Mouse (Mus musculus) ovary, adult 18-20 months (tissue): ENCODE measurements around the gene Rab26.

ENCODE experiments used
- DNase-seq: peaks from one replicate; pipeline ENCODE4 v3.0.0; 2022; ENCODE audit warnings: low spot score, mixed read lengths

Gene Rab26

GRCm38 (mm10) chr17:24546234-24546633 lies 12.2 kb upstream of the Rab26 start:
- no peak for DNase-seq

GRCm38 (mm10) chr17:24545247-24545646 lies 11.2 kb upstream of the Rab26 start:
- no peak for DNase-seq

- no peak for DNase-seq
Observed at GRCm38 (mm10) chr17:24544613-24545012, 10.6 kb upstream of the Rab26 start.

- no peak for DNase-seq
Observed at GRCm38 (mm10) chr17:24540375-24540774, 6.4 kb upstream of the Rab26 start.

- DNase-seq, result no peak
Observed at GRCm38 (mm10) chr17:24538950-24539349, 4.9 kb upstream of the Rab26 start.

GRCm38 (mm10) chr17:24537536-24537935 lies 3.5 kb upstream of the Rab26 start:
- DNase-seq, result no peak

- DNase-seq, result no peak
Observed at GRCm38 (mm10) chr17:24535300-24535699, 1.3 kb upstream of the Rab26 start.

- DNase-seq, result peak; percentile 77
Observed at GRCm38 (mm10) chr17:24533099-24533992, 664 bp downstream of the Rab26 start.

GRCm38 (mm10) chr17:24532045-24532444 lies 2.0 kb downstream of the Rab26 start:
- no peak for DNase-seq

GRCm38 (mm10) chr17:24531064-24531463 lies 2.9 kb downstream of the Rab26 start:
- no peak for DNase-seq

GRCm38 (mm10) chr17:24530361-24531050 lies 3.5 kb downstream of the Rab26 start:
- no peak for DNase-seq

GRCm38 (mm10) chr17:24529883-24530282 lies 4.1 kb downstream of the Rab26 start:
- no peak for DNase-seq

GRCm38 (mm10) chr17:24529007-24529451 lies 5.0 kb downstream of the Rab26 start:
- no peak for DNase-seq

GRCm38 (mm10) chr17:24528560-24528918 lies 5.5 kb downstream of the Rab26 start:
- no peak for DNase-seq

- peak; percentile 95 for DNase-seq
Observed at GRCm38 (mm10) chr17:24527723-24528559, 6.1 kb downstream of the Rab26 start, which contains the start of gene Traf7. TSS of gene Traf7 (minus strand) at chr17:24527938.

- no peak for DNase-seq
Observed at GRCm38 (mm10) chr17:24527315-24527714, 6.7 kb downstream of the Rab26 start.

- no peak for DNase-seq
Observed at GRCm38 (mm10) chr17:24524734-24525133, 9.3 kb downstream of the Rab26 start.

GRCm38 (mm10) chr17:24520450-24520849 lies 13.6 kb downstream of the Rab26 start:
- DNase-seq, result no peak

- DNase-seq, result no peak
Observed at GRCm38 (mm10) chr17:24514270-24515257, 19.4 kb downstream of the Rab26 start.

GRCm38 (mm10) chr17:24513609-24514008 lies 20.4 kb downstream of the Rab26 start:
- DNase-seq, result no peak
